Mouse (Mus musculus): Measurements from ENCODE around the gene Agpat1. TPM values are rescaled to one million over a fixed set of nuclear protein-coding genes. Genes with fewer than 3 reads are reported as not detected.

Agpat1 gene
- total RNA-seq, 2 experiments from 2014 or later = 56.3 to 57.9 TPM

- peak; percentile 69 to 73 for DNase-seq
- intact Hi-C loops (cut with DNase I) = no loop called here
These were observed 57.1 kb downstream of the Agpat1 start for GRCm38 (mm10) chr17:34661121-34661591.

GRCm38 (mm10) chr17:34662468-34662867 is 58.4 kb downstream of the Agpat1 start:
- DNase-seq = no peak
- intact Hi-C loops (cut with DNase I) = loop anchor here (2.0 kb wide), 1 partner anchor 18 kb away; no protein-coding TSS in a partner anchor

GRCm38 (mm10) chr17:34662978-34663377 is 58.9 kb downstream of the Agpat1 start:
- DNase-seq = no peak
- intact Hi-C loops (cut with DNase I) = loop anchor here (2.0 kb wide), 1 partner anchor 18 kb away; no protein-coding TSS in a partner anchor

Other genes starting within 250 kb of the Agpat1 start
- gene Btnl2, start 249.4 kb upstream of the Agpat1 start, total RNA-seq (2021) = under 1 TPM; 0.27 to 0.33 TPM
- not detected for gene Btnl1, start 227.1 kb upstream of the Agpat1 start, total RNA-seq (2021)
- gene BC051142, start 205.4 kb upstream of the Agpat1 start, total RNA-seq (2021) = under 1 TPM in 1 of 2 experiments, not detected in 1; 0.24 TPM
- gene Btnl4, start 126.9 kb upstream of the Agpat1 start, total RNA-seq (2021) = not detected
- not detected for gene Btnl6, start 86.9 kb upstream of the Agpat1 start, total RNA-seq (2021)
- gene Notch4, start 40.0 kb upstream of the Agpat1 start, total RNA-seq (2021) = 10 to 100 TPM; 47.9 to 52.6 TPM
- gene Gpsm3, start 14.5 kb upstream of the Agpat1 start, total RNA-seq (2021) = 1 to 10 TPM; 5.6 to 7.8 TPM
- gene Pbx2, start 13.0 kb upstream of the Agpat1 start, total RNA-seq (2021) = 10 to 100 TPM; 20.1 to 22.6 TPM
- gene Ager, start 6.4 kb upstream of the Agpat1 start, total RNA-seq (2021) = 1 to 10 TPM; 1.0 to 1.2 TPM
- gene Rnf5, start 572 bp upstream of the Agpat1 start, total RNA-seq (2021) = 10 to 100 TPM; 33.6 to 35.4 TPM
- gene Egfl8, start 11.7 kb downstream of the Agpat1 start, total RNA-seq (2021) = 1 to 10 TPM; 2.1 to 2.7 TPM
- gene Ppt2, start 24.2 kb downstream of the Agpat1 start, total RNA-seq (2021) = 10 to 100 TPM; 42.6 to 43.2 TPM
- 1 to 10 TPM; 1.9 to 3.1 TPM for gene Prrt1, start 25.3 kb downstream of the Agpat1 start, total RNA-seq (2021)
- 1 to 10 TPM; 8.2 to 8.3 TPM for gene Fkbpl, start 40.5 kb downstream of the Agpat1 start, total RNA-seq (2021)
- 10 to 100 TPM; 18.0 to 19.0 TPM for gene Atf6b, start 42.9 kb downstream of the Agpat1 start, total RNA-seq (2021)
- 10 to 100 TPM; 48.6 to 56.7 TPM for gene Tnxb, start 66.3 kb downstream of the Agpat1 start, total RNA-seq (2021)
- 10 to 100 TPM; 17.9 to 21.3 TPM for gene C4b, start 139.6 kb downstream of the Agpat1 start, total RNA-seq (2021)
- gene Cyp21a1, start 200.3 kb downstream of the Agpat1 start, total RNA-seq (2021) = not detected
- 10 to 100 TPM; 10.7 to 13.5 TPM for gene Stk19, start 232.7 kb downstream of the Agpat1 start, total RNA-seq (2021)
- gene Dxo, start 232.8 kb downstream of the Agpat1 start, total RNA-seq (2021) = 10 to 100 TPM; 17.5 to 18.2 TPM
- 10 to 100 TPM; 25.0 to 25.4 TPM for gene Skiv2l, start 245.9 kb downstream of the Agpat1 start, total RNA-seq (2021)
- gene Nelfe, start 246.1 kb downstream of the Agpat1 start, total RNA-seq (2021) = 10 to 100 TPM; 13.1 to 15.5 TPM

All from heart, postnatal 14 days (tissue).